Comparison of ENCODE assay signal across 9 mouse cellular contexts in genomic region chr16:60604613-60605012, GRCm38 (mm10). TPM values are rescaled to one million over a fixed set of nuclear protein-coding genes. Genes with fewer than 3 reads are reported as not detected.
DNase-seq lines count a peak whose midpoint lies in the region; ATAC-seq and TF ChIP-seq lines count a peak whose summit lies in the region.
"Had no signal": no experiment of that assay in that cellular context is flagged by ENCODE, and none has a peak within 500 bp of the region (broad histone marks: within the 10 kb centered on the region; RNA-seq: fewer than 3 reads in every experiment).

No protein-coding gene starts in this region.

- no peaks in the 10 kb centered on the region for H3K9me3 ChIP-seq in heart, embryonic 13.5 days
- no peaks in the 10 kb centered on the region for H3K9me3 ChIP-seq in midbrain, embryonic 14.5 days (ENCODE audit: control insufficient read depth, low read length)

- peaks cover 21% of the 10 kb centered on the region for H3K4me1 ChIP-seq in heart, embryonic 13.5 days
- peaks cover 10% of the 10 kb centered on the region; the same call in 1 of the 2 replicates for H3K4me1 ChIP-seq in midbrain, embryonic 14.5 days (ENCODE audit: control insufficient read depth, insufficient read depth, low read length)

- no peak for ATAC-seq in heart, embryonic 13.5 days (ENCODE audit: extremely low read depth, insufficient number of reproducible peaks, low FRiP score, low TSS enrichment)
- peak; percentile 3 for ATAC-seq in Patski
- no peak for ATAC-seq in midbrain, embryonic 14.5 days (ENCODE audit: low FRiP score, low TSS enrichment)

- CTCF ChIA-PET in Patski (lab: Charles Lee), result no interaction called here

- peak overlapping the region; percentile 84 for H3K4me2 ChIP-seq in heart, embryonic 13.5 days
- H3K4me2 ChIP-seq in midbrain, embryonic 14.5 days (ENCODE audit: low read length), result peak overlapping the region; percentile 96

- H3K27me3 ChIP-seq in heart, embryonic 13.5 days (replicated peaks), result peaks cover 37% of the 10 kb centered on the region
- peaks cover 58% of the 10 kb centered on the region for H3K27me3 ChIP-seq in Patski
- no peaks in the 10 kb centered on the region for H3K27me3 ChIP-seq in midbrain, embryonic 14.5 days (ENCODE audit: control insufficient read depth, insufficient read depth, low read length)

- 4% methylated on average over 10 of the region's 10 CpGs for WGBS in heart, embryonic 13.5 days
- WGBS in midbrain, embryonic 14.5 days, result 3% methylated on average over 10 of the region's 10 CpGs

- POLR2A ChIA-PET in Patski (lab: Charles Lee), result interaction anchor here (0.6 kb wide), 1 partner anchor 712 kb away, joined by 3 read pairs; no protein-coding TSS in a partner anchor

- TF ChIP-seq CTCF in Patski (IDR thresholded peaks at IDR 0.05), result no peak
- no peak for TF ChIP-seq CTCF in gastrocnemius, adult 2 months (IDR thresholded peaks at IDR 0.05)

- peak overlapping the region; percentile 37; the same call in 1 of the 2 replicates for H3K9ac ChIP-seq in heart, embryonic 13.5 days
- peak overlapping the region; percentile 66 for H3K9ac ChIP-seq in midbrain, embryonic 14.5 days (replicated peaks; ENCODE audit: low read length)

- H3K36me3 ChIP-seq in heart, embryonic 13.5 days, result no peaks in the 10 kb centered on the region
- no peaks in the 10 kb centered on the region for H3K36me3 ChIP-seq in midbrain, embryonic 14.5 days (ENCODE audit: control insufficient read depth, insufficient read depth, low read length)

- in situ Hi-C loops in Patski (cut with MboI; ENCODE audit: low pct_unique_long_range_greater_than_20kb), result no loop called here

- no peak for DNase-seq in heart, adult 18-20 months
- no peak for DNase-seq in Patski (ENCODE audit: low read depth, low spot score)
- peak; percentile 4 to 8 for DNase-seq in frontal cortex, postnatal 14 days (ENCODE audit: low spot score in 2 of 2)
- peak; percentile 30 for DNase-seq in midbrain, embryonic 14.5 days
- no peak for DNase-seq in gastrocnemius, adult 2 months
- no peak for DNase-seq in urinary bladder, adult 2 months (ENCODE audit: low spot score)
- DNase-seq in Muller cell, postnatal 12 days (ENCODE audit: inconsistent ontology term), result no peak

- H3K27ac ChIP-seq in heart, embryonic 13.5 days (replicated peaks), result no peak overlapping the region
- peak overlapping the region; percentile 67; the same call in 1 of the 2 replicates for H3K27ac ChIP-seq in midbrain, embryonic 14.5 days (replicated peaks; ENCODE audit: low read depth, low read length)
- H3K27ac ChIP-seq in gastrocnemius, adult 2 months, result no peak overlapping the region
- H3K27ac ChIP-seq: macrophage had no signal

- intact Hi-C loops in gastrocnemius, adult 2 months (cut with DNase I), result no loop called here

- peak overlapping the region; percentile 51 for H3K4me3 ChIP-seq in heart, embryonic 13.5 days
- peak overlapping the region; percentile 58 for H3K4me3 ChIP-seq in midbrain, embryonic 14.5 days (replicated peaks; ENCODE audit: low read depth, low read length)
- H3K4me3 ChIP-seq in gastrocnemius, adult 2 months, result no peak overlapping the region

RNA-seq across cellular contexts. Expression of gene Epha6, which starts 0.7 kb away (rescaled TPM):
- not detected in 2 replicates for polyA plus RNA-seq in heart, embryonic 13.5 days (2015; fragmentation: Nextera tagmentation; extraction: Ambion mirVana)
- total RNA-seq in heart, adult 18-20 months (2021), result not detected
- 0.37 TPM for polyA plus RNA-seq in Patski (2021)
- 6.6 and 7.1 TPM in 2 replicates for polyA plus RNA-seq in midbrain, embryonic 14.5 days (2014; fragmentation: Nextera tagmentation; extraction: Ambion mirVana)
- not detected for total RNA-seq in gastrocnemius, adult 2 months (2021)
- polyA plus RNA-seq in urinary bladder, adult 2 months (2012; rRNA removed), result not detected in 2 replicates
- polyA plus RNA-seq: macrophage had no signal

Comparison
In these comparisons a context has a peak if more than half of its experiments do, and no peak if none do; other contexts are left out.
1. DNase-seq: peak in frontal cortex, postnatal 14 days (2 of 2) and midbrain, embryonic 14.5 days (single experiment); none in heart, adult 18-20 months (0 of 2), Patski (single experiment), gastrocnemius, adult 2 months (single experiment), urinary bladder, adult 2 months (single experiment) and Muller cell, postnatal 12 days (single experiment).